In the genomic region with DNA sequence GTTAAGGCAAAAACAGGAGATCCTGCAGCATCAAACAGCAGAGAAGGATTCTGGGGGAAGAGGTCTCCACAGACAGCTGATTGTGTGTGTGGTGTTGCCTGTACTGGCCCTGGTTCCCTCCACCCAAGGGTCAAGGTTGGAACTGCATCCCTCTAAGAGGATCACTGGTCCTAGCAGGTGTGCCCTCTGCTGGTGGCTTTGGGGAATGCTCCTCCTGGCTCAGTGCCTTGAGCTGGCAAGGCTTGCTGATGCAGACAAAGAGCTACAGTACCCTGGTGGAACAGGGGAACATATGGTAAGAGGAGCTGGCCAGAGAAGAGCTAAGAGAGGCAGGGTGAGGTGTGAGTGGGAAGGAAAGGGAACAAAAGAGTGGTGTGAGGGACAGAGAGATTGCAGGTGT, we compare ENCODE assay signal across 8 mouse cellular contexts. TPM values are rescaled to one million over a fixed set of nuclear protein-coding genes. Genes with fewer than 3 reads are reported as not detected.
DNase-seq lines count a peak whose midpoint lies in the region; ATAC-seq and TF ChIP-seq lines count a peak whose summit lies in the region.

No protein-coding gene starts in this region.

- TF ChIP-seq CTCF in liver, postnatal 0 days (IDR thresholded peaks at IDR 0.05; ENCODE audit: low read depth): peak; percentile 100

- H3K27ac ChIP-seq in forebrain, embryonic 15.5 days (replicated peaks): peak overlapping the region; percentile 85
- no peak overlapping the region for H3K27ac ChIP-seq in liver, postnatal 0 days (ENCODE audit: low read depth)

- H3K27me3 ChIP-seq in forebrain, embryonic 15.5 days: no peaks in the 10 kb centered on the region
- no peaks in the 10 kb centered on the region for H3K27me3 ChIP-seq in liver, postnatal 0 days (ENCODE audit: insufficient read depth, low read length)

- DNase-seq in ES-CJ7 (ENCODE audit: low read depth, low spot score): peak; percentile 97
- peak; percentile 99 for DNase-seq in cerebellum, adult 11 months
- DNase-seq in heart, postnatal 25 days (ENCODE audit: low spot score): peak; percentile 82
- DNase-seq in layer of hippocampus, adult 11-12 months (ENCODE audit: low spot score): peak; percentile 97
- peak; percentile 94 for DNase-seq in liver, postnatal 0 days
- peak; percentile 86 for DNase-seq in testis, postnatal 14 days (ENCODE audit: low spot score)

- no peak overlapping the region for H3K9ac ChIP-seq in forebrain, embryonic 15.5 days (replicated peaks)
- H3K9ac ChIP-seq in liver, postnatal 0 days (replicated peaks): no peak overlapping the region

- no peak overlapping the region for H3K4me3 ChIP-seq in forebrain, embryonic 15.5 days
- no peak overlapping the region for H3K4me3 ChIP-seq in liver, postnatal 0 days (ENCODE audit: low read depth, low read length)

- TF ChIP-seq EP300 in liver, postnatal 0 days (IDR thresholded peaks at IDR 0.05; ENCODE audit: low read depth): no peak

- peaks cover 26% of the 10 kb centered on the region for H3K4me1 ChIP-seq in forebrain, embryonic 15.5 days
- peaks cover 8% of the 10 kb centered on the region for H3K4me1 ChIP-seq in liver, postnatal 0 days (ENCODE audit: insufficient read depth)

- ATAC-seq in forebrain, embryonic 15.5 days (replicated peaks): peak; percentile 82
- peak; percentile 87 for ATAC-seq in liver, postnatal 0 days
- ATAC-seq in neutrophil, adult 5-6 weeks (ENCODE audit: extremely low read depth, insufficient number of reproducible peaks, low FRiP score, poor library complexity, severe bottlenecking): peak; percentile 89

- H3K4me2 ChIP-seq in forebrain, embryonic 15.5 days (replicated peaks): no peak overlapping the region
- no peak overlapping the region for H3K4me2 ChIP-seq in liver, postnatal 0 days (ENCODE audit: low read depth, low read length)

- intact Hi-C loops in heart, postnatal 25 days (cut with DNase I): no loop called here

- H3K9me3 ChIP-seq in forebrain, embryonic 15.5 days: no peaks in the 10 kb centered on the region
- no peaks in the 10 kb centered on the region for H3K9me3 ChIP-seq in liver, postnatal 0 days (ENCODE audit: low read length)

- H3K36me3 ChIP-seq in forebrain, embryonic 15.5 days: no peaks in the 10 kb centered on the region
- peaks cover under 1% of the 10 kb centered on the region; the same call in 1 of the 2 replicates for H3K36me3 ChIP-seq in liver, postnatal 0 days (replicated peaks; ENCODE audit: insufficient read depth, low read length)

RNA-seq across cellular contexts. Expression of gene Aanat, which starts 6.2 kb away (rescaled TPM):
- 0.15 TPM in 1 of 2 replicates, not detected in the other for polyA plus RNA-seq in forebrain, embryonic 15.5 days (2015; fragmentation: Nextera tagmentation; extraction: Ambion mirVana)
- not detected for total RNA-seq in heart, postnatal 25 days (2021)
- polyA plus RNA-seq in liver, postnatal 0 days (2015; fragmentation: Nextera tagmentation; extraction: Ambion mirVana): not detected in 2 replicates
- not detected in 2 replicates for total RNA-seq in neutrophil, adult 5-6 weeks (2017)

RNA-seq across cellular contexts. Expression of gene Ube2o, which starts 11.2 kb away (rescaled TPM):
- polyA plus RNA-seq in forebrain, embryonic 15.5 days (2015; fragmentation: Nextera tagmentation; extraction: Ambion mirVana): 22.4 and 27.3 TPM in 2 replicates
- total RNA-seq in heart, postnatal 25 days (2021): 10 to 100 TPM; 31.4 to 37.1 TPM
- polyA plus RNA-seq in liver, postnatal 0 days (2015; fragmentation: Nextera tagmentation; extraction: Ambion mirVana): 15.2 and 16.3 TPM in 2 replicates
- 47.6 and 47.9 TPM in 2 replicates for total RNA-seq in neutrophil, adult 5-6 weeks (2017)

RNA-seq across cellular contexts. Expression of gene Rhbdf2, which starts 34.4 kb away (rescaled TPM):
- polyA plus RNA-seq in forebrain, embryonic 15.5 days (2015; fragmentation: Nextera tagmentation; extraction: Ambion mirVana): 1.3 and 1.4 TPM in 2 replicates
- total RNA-seq in heart, postnatal 25 days (2021): 10 to 100 TPM; 10.6 to 12.8 TPM
- polyA plus RNA-seq in liver, postnatal 0 days (2015; fragmentation: Nextera tagmentation; extraction: Ambion mirVana): 4.9 and 6.2 TPM in 2 replicates
- total RNA-seq in neutrophil, adult 5-6 weeks (2017): 55.6 and 69.0 TPM in 2 replicates
